Mouse (Mus musculus) R1 (cell line): Measurements from ENCODE around the gene 5430403G16Rik.
"Not testable (repeated sequence)": the region's sequence is repeated elsewhere in the genome, so short reads cannot be mapped to it uniquely, and the experiment has no call there.

Experiments used
- DNase-seq: peaks from one replicate; pipeline ENCODE4 v3.0.0-alpha.2; 2018; ENCODE audit warnings: low read depth, low spot score

5430403G16Rik gene

GRCm38 (mm10) chr5:109690537-109691201, at the start of gene 5430403G16Rik:
5430403G16Rik (minus strand) TSS chr5:109691041.
- DNase-seq, result peak; percentile 98

GRCm38 (mm10) chr5:109717341-109717740, 26.5 kb upstream of the 5430403G16Rik start:
- DNase-seq, result not testable (repeated sequence)

- DNase-seq, result not testable (repeated sequence)
These were observed 544 bp upstream of the 5430403G16Rik start for GRCm38 (mm10) chr5:109691205-109691965.

GRCm38 (mm10) chr5:109682921-109683320, 7.9 kb downstream of the 5430403G16Rik start:
- DNase-seq, result peak; percentile 97
